Mouse (Mus musculus) erythroblast, adult 5-6 weeks (primary cell): ENCODE measurements around the gene Cib4. TPM values are rescaled to one million over a fixed set of nuclear protein-coding genes. Genes with fewer than 3 reads are reported as not detected.

ENCODE experiments used
- ATAC-seq: replicated peaks from 2 replicates; pipeline ENCODE4 v1.8.0; 2016; ENCODE audit warnings: moderate number of reproducible peaks, mild to moderate bottlenecking, moderate TSS enrichment, inconsistent platforms; ENCODE audit not compliant: poor library complexity, low FRiP score, severe bottlenecking
- total RNA-seq, 2 experiments: library from RNA; stranded (forward) in 1 of 2; stranded (reverse) in 1 of 2; fragments of 150-400 nt in 1 of 2; fragments of 200-764, 138-1000 nt in 1 of 2; gene quantifications; 2 replicates each; pipeline versions ENCODE4 v1.2.3 to v1.2.4; 2015 to 2017; ENCODE audit warnings: low replicate concordance in 2 of 2

The Cib4 gene
- total RNA-seq, 2 experiments from 2014 or later: not detected

DNA sequence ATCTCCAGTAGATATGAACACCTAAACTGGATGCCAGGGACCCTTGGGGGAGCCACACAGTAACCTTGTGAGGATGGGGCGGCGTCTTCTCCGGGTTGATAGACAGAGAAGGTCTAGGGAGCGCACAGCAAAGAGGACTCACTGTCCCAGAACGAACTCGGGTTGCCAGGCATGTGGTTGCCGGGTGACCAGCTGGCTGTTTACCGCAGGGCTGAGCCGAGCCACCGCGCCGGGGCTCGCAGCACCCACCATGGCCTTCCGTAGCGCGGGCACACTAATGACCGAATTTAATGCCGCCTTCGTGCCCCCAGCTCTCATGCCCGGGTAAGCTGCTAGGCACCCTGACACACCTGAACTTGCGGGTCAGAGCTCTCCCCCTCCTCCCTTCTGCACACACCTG lies 79.8 kb downstream of the Cib4 start, which contains the start of gene 1700001C02Rik:
Gene 1700001C02Rik, plus strand, starts transcription at position 187 of the 400 bp plus-strand sequence.
- ATAC-seq: no peak

DNA sequence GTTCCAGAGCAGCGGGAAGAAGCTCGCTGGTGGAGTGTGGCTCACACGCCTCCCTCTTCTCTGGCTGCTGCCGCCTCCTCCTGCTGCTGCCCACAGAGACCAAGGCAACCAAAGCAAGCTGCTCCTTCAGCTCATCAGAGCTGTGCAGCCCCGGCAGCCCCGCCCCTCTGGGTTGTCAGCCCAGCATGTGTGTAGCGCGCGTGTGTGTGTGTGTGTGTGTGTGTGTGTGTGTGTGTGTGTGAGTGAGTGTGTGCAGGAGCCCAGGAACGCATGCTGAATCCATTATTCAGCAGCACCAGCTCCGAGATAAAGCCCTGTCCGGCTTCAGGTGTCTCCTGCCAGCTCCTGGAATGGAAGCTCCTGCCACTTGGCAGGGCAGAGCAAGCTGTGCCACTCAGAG lies 83.8 kb downstream of the Cib4 start, which contains the start of gene Otof:
Gene Otof, minus strand, starts transcription at position 112 of the 400 bp plus-strand sequence.
- ATAC-seq: no peak

GRCm38 (mm10) chr5:30460155-30460554 lies 85.5 kb downstream of the Cib4 start:
- ATAC-seq: no peak

GRCm38 (mm10) chr5:30456056-30456455 lies 89.6 kb downstream of the Cib4 start:
- no peak for ATAC-seq

- ATAC-seq: no peak
These were observed 101.2 kb downstream of the Cib4 start for GRCm38 (mm10) chr5:30444327-30444895.

- no peak for ATAC-seq
These were observed 103.4 kb downstream of the Cib4 start for GRCm38 (mm10) chr5:30442196-30442595.

DNA sequence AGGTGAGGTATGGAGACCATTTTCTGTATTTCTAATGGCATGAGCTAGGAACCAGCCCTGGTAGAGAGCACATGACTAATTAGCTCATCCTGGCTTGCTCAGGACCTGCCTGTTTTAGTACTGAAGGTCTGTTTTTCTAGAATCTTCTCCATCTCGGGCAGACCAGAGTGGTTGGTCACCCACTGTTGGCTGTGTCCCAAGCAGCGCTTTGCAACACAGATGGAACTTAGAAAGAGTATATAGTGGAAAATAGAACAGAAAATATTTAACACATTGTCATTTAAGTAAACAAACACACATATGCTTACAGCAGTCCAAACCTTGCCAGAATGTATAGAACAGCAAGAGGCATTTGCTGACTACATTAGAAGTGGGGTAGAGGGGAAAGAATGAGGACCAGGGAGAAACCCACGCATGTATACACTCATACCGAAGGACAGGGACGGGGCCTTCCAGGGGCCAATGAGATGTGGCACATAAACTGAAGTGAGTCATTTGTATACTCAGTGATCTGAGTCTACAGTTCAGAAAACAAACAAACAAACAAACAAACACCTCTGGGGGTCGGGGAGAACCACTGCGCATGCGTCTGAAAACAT lies 105.2 kb downstream of the Cib4 start:
- no peak for ATAC-seq

DNA sequence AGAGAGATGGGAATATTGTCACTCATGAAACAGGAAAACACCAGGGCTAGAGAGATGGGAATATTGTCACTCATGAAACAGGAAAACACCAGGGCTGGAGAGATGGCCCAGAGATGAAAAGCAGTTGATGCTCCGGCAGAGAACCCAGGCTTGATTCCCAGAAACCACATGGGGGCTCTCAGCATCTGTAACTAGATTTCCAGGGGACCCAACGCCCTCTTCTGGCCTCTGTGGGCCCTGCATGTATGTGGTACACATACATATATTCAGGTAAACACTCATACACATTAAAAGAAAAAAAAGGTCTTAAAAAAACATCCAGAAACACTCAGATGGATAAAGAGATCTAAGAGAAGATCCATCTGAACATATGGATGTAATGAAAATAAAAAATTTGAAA lies 106.7 kb downstream of the Cib4 start:
- no peak for ATAC-seq

Other genes with a start within 250 kb of the Cib4 start
- gene Otof, start 83.9 kb downstream of the Cib4 start, total RNA-seq (2015; ENCODE audit: low replicate concordance): 0.21 TPM in 1 of 2 replicates, not detected in the other
- not detected in 2 replicates for gene Otof, start 83.9 kb downstream of the Cib4 start, total RNA-seq (2017; ENCODE audit: low replicate concordance)
- gene 1700001C02Rik, start 79.8 kb downstream of the Cib4 start, total RNA-seq (2015; ENCODE audit: low replicate concordance): not detected in 2 replicates
- not detected in 2 replicates for gene 1700001C02Rik, start 79.8 kb downstream of the Cib4 start, total RNA-seq (2017; ENCODE audit: low replicate concordance)
- gene Kcnk3, start 42.3 kb upstream of the Cib4 start, total RNA-seq (2015; ENCODE audit: low replicate concordance): not detected in 2 replicates
- gene Kcnk3, start 42.3 kb upstream of the Cib4 start, total RNA-seq (2017; ENCODE audit: low replicate concordance): not detected in 2 replicates
- gene Slc35f6, start 102.1 kb upstream of the Cib4 start, total RNA-seq (2015; ENCODE audit: low replicate concordance): 4.4 and 16.7 TPM in 2 replicates
- gene Slc35f6, start 102.1 kb upstream of the Cib4 start, total RNA-seq (2017; ENCODE audit: low replicate concordance): 3.3 and 5.7 TPM in 2 replicates
- 79.8 and 117 TPM in 2 replicates for gene Cenpa, start 120.9 kb upstream of the Cib4 start, total RNA-seq (2015; ENCODE audit: low replicate concordance)
- gene Cenpa, start 120.9 kb upstream of the Cib4 start, total RNA-seq (2017; ENCODE audit: low replicate concordance): 67.2 and 74.4 TPM in 2 replicates
- not detected in 2 replicates for gene Dpysl5, start 165.7 kb upstream of the Cib4 start, total RNA-seq (2015; ENCODE audit: low replicate concordance)
- gene Dpysl5, start 165.7 kb upstream of the Cib4 start, total RNA-seq (2017; ENCODE audit: low replicate concordance): 0.09 TPM in 1 of 2 replicates, not detected in the other